Mouse (Mus musculus): Measurements from ENCODE around the gene Mindy1.

- no peak for TF ChIP-seq ZC3H11A (IDR thresholded peaks at IDR 0.05; ENCODE audit: borderline replicate concordance, low read depth, low read length)
- no peak for TF ChIP-seq CHD2 (IDR thresholded peaks at IDR 0.05; ENCODE audit: low read depth, low read length)
Measured at GRCm38 (mm10) chr3:95301204-95301796, 20.2 kb downstream of the Mindy1 start.

Measured in ES-E14 (cell line).